Mouse (Mus musculus) midbrain, embryonic 11.5 days (tissue): ENCODE data around the gene Tmem163. TPM values are rescaled to one million over a fixed set of nuclear protein-coding genes. Genes with fewer than 3 reads are reported as not detected.

Experiments
- ATAC-seq: fragments of 200-750 bp; cut with Nextera tagmentation; 2 replicates; pipeline ENCODE4 v1.8.0; 2017; ENCODE audit warnings: moderate TSS enrichment, moderate library complexity; ENCODE audit not compliant: low FRiP score
- DNase-seq: peaks from one replicate; pipeline ENCODE4 v3.0.0; 2015; ENCODE audit warnings: low spot score; ENCODE audit errors: missing footprints
- H3K27ac ChIP-seq: fragments of 300-500 bp; sonication (generic); 2 replicates; pipeline ENCODE4 v1.5.1; 2014; ENCODE audit warnings: low read depth, low read length
- H3K27me3 ChIP-seq: fragments of 300-500 bp; sonication (generic); 2 replicates; pipeline ENCODE4 v1.6.1; 2014; ENCODE audit warnings: mild to moderate bottlenecking, low read length, moderate library complexity, mixed read lengths; ENCODE audit not compliant: control insufficient read depth, insufficient read depth
- H3K36me3 ChIP-seq: fragments of 300-500 bp; sonication (generic); 2 replicates; pipeline ENCODE4 v1.6.1; 2014; ENCODE audit warnings: mild to moderate bottlenecking, low read length, moderate library complexity, mixed read lengths; ENCODE audit not compliant: control insufficient read depth, insufficient read depth
- H3K4me1 ChIP-seq: fragments of 300-500 bp; sonication (generic); 2 replicates; pipeline ENCODE4 v1.6.1; 2014; ENCODE audit warnings: low read length; ENCODE audit not compliant: control insufficient read depth, insufficient read depth
- H3K4me2 ChIP-seq: fragments of 300-500 bp; sonication (generic); 2 replicates; pipeline ENCODE4 v1.6.1; 2014; ENCODE audit warnings: mild to moderate bottlenecking, moderate library complexity
- H3K4me3 ChIP-seq: fragments of 300-500 bp; sonication (generic); 2 replicates; pipeline ENCODE4 v1.5.1; 2014; ENCODE audit warnings: low read depth, low read length
- H3K9ac ChIP-seq: fragments of 300-500 bp; sonication (generic); 2 replicates; pipeline ENCODE4 v1.6.1; 2014; ENCODE audit warnings: low read length
- H3K9me3 ChIP-seq: fragments of 300-500 bp; sonication (generic); 2 replicates; pipeline ENCODE4 v1.6.1; 2016; ENCODE audit warnings: low read length; ENCODE audit not compliant: control insufficient read depth
- WGBS: fragments of 180-500 bp; shearing (Covaris S2); extraction: QIAGEN DNeasy Blood & Tissue Kit; methylation state at CpG from one replicate; pipeline ENCODE4 v1.1.7; 2014; 5-methylcytosine and 5-hydroxymethylcytosine counted together
- polyA plus RNA-seq: library from polyadenylated mRNA; unstranded; fragments of >200 nt; fragmentation: Nextera tagmentation; extraction: Ambion mirVana; gene quantifications from 2 replicates; pipeline ENCODE4 v1.2.1, GENCODE M21; 2014

The Tmem163 gene
- polyA plus RNA-seq, 1 experiment from 2014 or later, result 43.1 TPM

- no peaks in the 10 kb centered on the region for H3K27me3 ChIP-seq
- ATAC-seq (no peak), DNase-seq (no peak)
- no peak overlapping the region for H3K9ac ChIP-seq
- H3K27ac ChIP-seq, result no peak overlapping the region
- H3K4me1 ChIP-seq, result no peaks in the 10 kb centered on the region
- no peaks in the 10 kb centered on the region for H3K9me3 ChIP-seq
- H3K36me3 ChIP-seq, result no peaks in the 10 kb centered on the region
- WGBS, result 85% methylated on average over 6 of the region's 6 CpGs
- H3K4me3 ChIP-seq, result no peak overlapping the region
- H3K4me2 ChIP-seq, result no peak overlapping the region
These were observed 60.3 kb downstream of the Tmem163 start for GRCm38 (mm10) chr1:127619036-127619435.

GRCm38 (mm10) chr1:127610378-127610777, 69.0 kb downstream of the Tmem163 start:
- ATAC-seq (no peak), DNase-seq (no peak)
- Histone ChIP-seq H3K9me3 (no peaks in the 10 kb centered on the region), H3K9ac (no peak overlapping the region), H3K36me3 (no peaks in the 10 kb centered on the region), H3K4me2 (no peak overlapping the region), H3K27ac (no peak overlapping the region), H3K4me1 (no peaks in the 10 kb centered on the region), H3K27me3 (no peaks in the 10 kb centered on the region), H3K4me3 (no peak overlapping the region)
- 87% methylated on average over 3 of the region's 3 CpGs for WGBS

GRCm38 (mm10) chr1:127609814-127610213, 69.5 kb downstream of the Tmem163 start:
- Histone ChIP-seq H3K9ac (no peak overlapping the region), H3K36me3 (no peaks in the 10 kb centered on the region), H3K4me1 (no peaks in the 10 kb centered on the region), H3K27ac (no peak overlapping the region), H3K4me2 (no peak overlapping the region), H3K4me3 (no peak overlapping the region), H3K27me3 (no peaks in the 10 kb centered on the region), H3K9me3 (no peaks in the 10 kb centered on the region)
- DNase-seq, result no peak
- WGBS, result 90% methylated on average over 2 of the region's 2 CpGs
- no peak for ATAC-seq

GRCm38 (mm10) chr1:127608326-127608725, 71.0 kb downstream of the Tmem163 start:
- H3K4me3 ChIP-seq, result no peak overlapping the region
- ATAC-seq, result no peak
- H3K4me1 ChIP-seq, result peaks cover 11% of the 10 kb centered on the region

GRCm38 (mm10) chr1:127603697-127604631, 75.4 kb downstream of the Tmem163 start:
- WGBS, result 51% methylated on average over 9 of the region's 9 CpGs
- ATAC-seq (peak; percentile 74), DNase-seq (peak; percentile 83)
- no peaks in the 10 kb centered on the region for H3K27me3 ChIP-seq
- H3K9me3 ChIP-seq, result no peaks in the 10 kb centered on the region
- no peak overlapping the region for H3K4me2 ChIP-seq
- no peak overlapping the region for H3K27ac ChIP-seq
- H3K36me3 ChIP-seq, result no peaks in the 10 kb centered on the region
- no peak overlapping the region for H3K4me3 ChIP-seq
- H3K4me1 ChIP-seq, result peaks cover 11% of the 10 kb centered on the region
- H3K9ac ChIP-seq, result no peak overlapping the region

More at GRCm38 (mm10) chr1:127608326-127608725, 71.0 kb downstream of the Tmem163 start:
- no peak overlapping the region for H3K9ac ChIP-seq
- no peak overlapping the region for H3K27ac ChIP-seq
- H3K36me3 ChIP-seq, result no peaks in the 10 kb centered on the region
- no peak for DNase-seq
- no peak overlapping the region for H3K4me2 ChIP-seq
- H3K9me3 ChIP-seq, result no peaks in the 10 kb centered on the region
- no peaks in the 10 kb centered on the region for H3K27me3 ChIP-seq
- WGBS, result 85% methylated on average over 3 of the region's 3 CpGs

- no peak overlapping the region for H3K9ac ChIP-seq
- ATAC-seq (no peak), DNase-seq (peak; percentile 33)
- H3K36me3 ChIP-seq, result no peaks in the 10 kb centered on the region
- H3K4me2 ChIP-seq, result no peak overlapping the region
- H3K4me3 ChIP-seq, result no peak overlapping the region
- no peaks in the 10 kb centered on the region for H3K4me1 ChIP-seq
- no peak overlapping the region for H3K27ac ChIP-seq
- 82% methylated on average over 4 of the region's 4 CpGs for WGBS
- H3K27me3 ChIP-seq, result no peaks in the 10 kb centered on the region
- H3K9me3 ChIP-seq, result no peaks in the 10 kb centered on the region
These were observed 83.2 kb downstream of the Tmem163 start for GRCm38 (mm10) chr1:127596143-127596542.

GRCm38 (mm10) chr1:127595735-127596134, 83.6 kb downstream of the Tmem163 start:
- Histone ChIP-seq H3K36me3 (no peaks in the 10 kb centered on the region), H3K9ac (no peak overlapping the region), H3K27me3 (no peaks in the 10 kb centered on the region), H3K4me3 (no peak overlapping the region), H3K4me2 (no peak overlapping the region), H3K9me3 (no peaks in the 10 kb centered on the region), H3K27ac (no peak overlapping the region), H3K4me1 (no peaks in the 10 kb centered on the region)
- WGBS, result 71% methylated on average over 1 of the region's 1 CpGs
- ATAC-seq (no peak), DNase-seq (no peak)

- Histone ChIP-seq H3K4me1 (no peaks in the 10 kb centered on the region), H3K9me3 (no peaks in the 10 kb centered on the region), H3K4me3 (no peak overlapping the region), H3K27me3 (no peaks in the 10 kb centered on the region), H3K4me2 (no peak overlapping the region), H3K9ac (no peak overlapping the region), H3K27ac (no peak overlapping the region), H3K36me3 (no peaks in the 10 kb centered on the region)
- peak; percentile 41 for DNase-seq
- 73% methylated on average over 3 of the region's 3 CpGs for WGBS
- no peak for ATAC-seq
These were observed 89.8 kb downstream of the Tmem163 start for GRCm38 (mm10) chr1:127589542-127589941.

GRCm38 (mm10) chr1:127587071-127587470, 92.3 kb downstream of the Tmem163 start:
- H3K9me3 ChIP-seq, result no peaks in the 10 kb centered on the region
- no peak overlapping the region for H3K9ac ChIP-seq
- no peak for ATAC-seq
- H3K36me3 ChIP-seq, result no peaks in the 10 kb centered on the region
- no peak overlapping the region for H3K4me2 ChIP-seq
- peak; percentile 8 for DNase-seq
- no peak overlapping the region for H3K27ac ChIP-seq
- H3K27me3 ChIP-seq, result no peaks in the 10 kb centered on the region
- no peaks in the 10 kb centered on the region for H3K4me1 ChIP-seq
- H3K4me3 ChIP-seq, result no peak overlapping the region
- 92% methylated on average over 5 of the region's 5 CpGs for WGBS
